Mouse (Mus musculus) midbrain, embryonic 13.5 days (tissue): Measurements from ENCODE around the gene Trim43a. TPM values are rescaled to one million over a fixed set of nuclear protein-coding genes. Genes with fewer than 3 reads are reported as not detected.
A peak's percentile ranks its signal among the peaks of the same experiment; 100 is the strongest.
"Not testable (repeated sequence)": the region's sequence is repeated elsewhere in the genome, so short reads cannot be mapped to it uniquely, and the experiment has no call there.

Experiments
- ATAC-seq: fragments of 200-750 bp; cut with Nextera tagmentation; 2 replicates; pipeline ENCODE4 v1.8.0; 2017; ENCODE audit warnings: mild to moderate bottlenecking, moderate TSS enrichment, moderate library complexity
- H3K27ac ChIP-seq: fragments of 300-500 bp; sonication (generic); 2 replicates; pipeline ENCODE4 v1.5.1; 2015; ENCODE audit warnings: inconsistent platforms, mild to moderate bottlenecking, moderate library complexity
- H3K27me3 ChIP-seq: fragments of 300-500 bp; sonication (generic); 2 replicates; pipeline ENCODE4 v1.6.1; 2015; ENCODE audit warnings: mild to moderate bottlenecking, inconsistent platforms
- H3K36me3 ChIP-seq: fragments of 300-500 bp; sonication (generic); 2 replicates; pipeline ENCODE4 v1.6.1; 2015; ENCODE audit warnings: mild to moderate bottlenecking, inconsistent platforms
- H3K4me1 ChIP-seq: fragments of 300-500 bp; sonication (generic); replicated peaks from 2 replicates; pipeline ENCODE4 v1.6.1; 2015; ENCODE audit warnings: inconsistent platforms
- H3K4me2 ChIP-seq: fragments of 300-500 bp; sonication (generic); replicated peaks from 2 replicates; pipeline ENCODE4 v1.6.1; 2015; ENCODE audit warnings: moderate library complexity, mild to moderate bottlenecking, inconsistent platforms
- H3K4me3 ChIP-seq: fragments of 300-500 bp; sonication (generic); replicated peaks from 2 replicates; pipeline ENCODE4 v1.5.1; 2015; ENCODE audit warnings: mild to moderate bottlenecking, inconsistent platforms
- H3K9ac ChIP-seq: fragments of 300-500 bp; sonication (generic); replicated peaks from 2 replicates; pipeline ENCODE4 v1.6.1; 2015; ENCODE audit warnings: mild to moderate bottlenecking, inconsistent platforms
- H3K9me3 ChIP-seq: fragments of 300-500 bp; sonication (generic); 2 replicates; pipeline ENCODE4 v1.6.1; 2016; ENCODE audit warnings: mild to moderate bottlenecking, inconsistent platforms
- WGBS: fragments of 180-500 bp; shearing (Covaris S2); methylation state at CpG from one replicate; pipeline ENCODE4 v1.1.7; 2015; 5-methylcytosine and 5-hydroxymethylcytosine counted together
- polyA plus RNA-seq: library from polyadenylated mRNA; unstranded; fragments of >200 nt; fragmentation: Nextera tagmentation; extraction: Ambion mirVana; gene quantifications from 2 replicates; pipeline ENCODE4 v1.2.1, GENCODE M21; 2015

Gene Trim43a
- 0.20 and 0.67 TPM in 2 replicates for polyA plus RNA-seq

DNA sequence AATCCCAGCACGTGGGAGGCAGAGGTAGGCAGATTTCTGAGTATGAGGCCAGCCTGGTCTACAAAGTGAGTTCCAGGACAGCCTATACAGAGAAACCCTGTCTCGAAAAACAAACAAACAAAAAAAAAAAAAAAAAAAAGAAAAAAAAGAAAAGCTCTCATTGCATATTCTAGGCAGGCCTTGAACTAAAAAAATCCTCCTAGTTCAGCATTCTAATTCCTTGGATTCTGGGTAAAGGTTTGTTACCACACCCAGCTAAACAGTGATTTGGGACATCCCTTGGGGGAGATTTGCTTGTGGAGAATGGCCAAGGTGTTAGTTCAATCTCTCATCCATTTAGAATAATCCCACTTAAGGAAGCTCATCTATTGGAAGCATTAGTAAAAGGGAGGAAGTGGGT lies at the start of gene Trim43a:
Gene Trim43a, plus strand, starts transcription at position 301 of the 400 bp plus-strand sequence.
- not testable (repeated sequence) for H3K27ac ChIP-seq, H3K4me1 ChIP-seq, H3K4me3 ChIP-seq, H3K27me3 ChIP-seq, H3K36me3 ChIP-seq, ATAC-seq, H3K4me2 ChIP-seq, H3K9ac ChIP-seq, H3K9me3 ChIP-seq
- 78% methylated on average over 2 of the region's 2 CpGs for WGBS

- no peak overlapping the region for H3K27ac ChIP-seq
- ATAC-seq, result no peak
Observed at GRCm38 (mm10) chr9:88534093-88534492, 46.6 kb upstream of the Trim43a start.

DNA sequence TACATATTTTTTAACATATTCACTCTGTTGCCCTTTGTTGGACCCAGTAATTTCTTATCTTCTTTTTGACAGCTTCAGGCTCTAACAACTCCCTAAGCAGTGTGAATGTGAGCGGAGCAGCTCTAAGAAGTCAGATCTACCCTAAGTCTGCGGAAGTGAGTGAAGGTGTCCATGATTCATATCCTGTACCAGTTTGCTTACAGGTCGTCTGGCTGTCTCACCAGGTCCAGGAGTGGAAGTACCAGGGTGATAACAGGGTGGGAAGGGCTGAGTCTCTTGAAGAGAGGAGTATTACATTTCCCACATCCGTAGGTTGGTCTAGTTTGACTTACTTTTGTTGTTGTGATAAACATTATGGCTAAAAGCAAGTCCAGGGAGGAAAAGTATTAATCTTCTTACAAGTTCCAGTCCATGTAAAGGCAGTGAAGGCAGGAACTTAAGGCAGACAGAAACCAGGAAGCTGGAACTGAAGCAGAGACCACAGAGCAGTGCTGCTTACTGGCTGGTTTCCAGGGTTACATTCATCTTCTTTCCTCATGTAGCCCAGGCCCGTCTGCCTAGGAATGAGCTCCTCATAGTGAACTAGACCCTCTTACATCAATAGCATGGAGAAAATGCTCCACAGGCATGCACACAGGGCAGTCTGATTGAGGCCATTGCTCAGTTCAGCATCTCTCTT lies 41.0 kb upstream of the Trim43a start:
- ATAC-seq, result no peak
- H3K27me3 ChIP-seq, result no peaks in the 10 kb centered on the region
- H3K4me1 ChIP-seq, result no peaks in the 10 kb centered on the region
- 81% methylated on average over 5 of the region's 5 CpGs for WGBS
- no peak overlapping the region for H3K27ac ChIP-seq
- no peaks in the 10 kb centered on the region for H3K36me3 ChIP-seq
- H3K4me3 ChIP-seq, result no peak overlapping the region
- H3K9me3 ChIP-seq, result no peaks in the 10 kb centered on the region
- no peak overlapping the region for H3K9ac ChIP-seq
- no peak overlapping the region for H3K4me2 ChIP-seq

More at GRCm38 (mm10) chr9:88534093-88534492, 46.6 kb upstream of the Trim43a start:
- 93% methylated on average over 5 of the region's 5 CpGs for WGBS
- Histone ChIP-seq H3K4me3 (no peak overlapping the region), H3K36me3 (no peaks in the 10 kb centered on the region), H3K27me3 (no peaks in the 10 kb centered on the region), H3K9ac (no peak overlapping the region), H3K4me1 (no peaks in the 10 kb centered on the region), H3K9me3 (no peaks in the 10 kb centered on the region), H3K4me2 (no peak overlapping the region)

DNA sequence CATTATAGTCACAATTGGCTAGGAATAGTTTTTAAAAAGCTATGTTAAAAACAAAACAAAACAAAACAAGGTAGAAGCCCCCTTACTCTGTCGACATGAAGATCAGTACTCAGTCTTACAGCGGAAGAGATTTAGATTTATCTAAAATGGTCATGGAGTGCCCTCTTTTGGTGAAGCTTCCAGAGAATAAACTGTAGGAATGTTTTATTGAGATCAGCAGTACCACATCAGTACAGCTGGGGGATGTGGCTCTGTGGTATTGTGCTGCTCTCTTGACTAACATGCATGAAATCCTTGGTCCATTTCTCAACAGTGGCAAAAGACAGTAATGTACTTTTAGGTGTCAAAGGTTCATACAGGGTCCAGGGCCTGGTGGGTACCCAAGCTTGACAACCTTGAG lies 37.9 kb upstream of the Trim43a start:
- H3K27ac ChIP-seq, result no peak overlapping the region
- H3K4me2 ChIP-seq, result no peak overlapping the region
- 0 out of 2 replicates have a peak, but pooled peaks cover 6% of the 10 kb centered on the region for H3K4me1 ChIP-seq
- no peaks in the 10 kb centered on the region for H3K36me3 ChIP-seq
- no peaks in the 10 kb centered on the region for H3K27me3 ChIP-seq
- no peak overlapping the region for H3K4me3 ChIP-seq
- H3K9me3 ChIP-seq, result no peaks in the 10 kb centered on the region
- ATAC-seq, result 0 out of 2 replicates have a peak, but pooled peaks have one; percentile 22
- 23% methylated on average over 2 of the region's 2 CpGs for WGBS
- no peak overlapping the region for H3K9ac ChIP-seq

GRCm38 (mm10) chr9:88545534-88545933 lies 35.2 kb upstream of the Trim43a start:
- Histone ChIP-seq H3K9ac (no peak overlapping the region), H3K36me3 (no peaks in the 10 kb centered on the region), H3K4me1 (peaks cover 23% of the 10 kb centered on the region), H3K27ac (no peak overlapping the region), H3K9me3 (no peaks in the 10 kb centered on the region), H3K27me3 (no peaks in the 10 kb centered on the region), H3K4me2 (no peak overlapping the region), H3K4me3 (no peak overlapping the region)
- 31% methylated on average over 3 of the region's 3 CpGs for WGBS
- ATAC-seq, result no peak

DNA sequence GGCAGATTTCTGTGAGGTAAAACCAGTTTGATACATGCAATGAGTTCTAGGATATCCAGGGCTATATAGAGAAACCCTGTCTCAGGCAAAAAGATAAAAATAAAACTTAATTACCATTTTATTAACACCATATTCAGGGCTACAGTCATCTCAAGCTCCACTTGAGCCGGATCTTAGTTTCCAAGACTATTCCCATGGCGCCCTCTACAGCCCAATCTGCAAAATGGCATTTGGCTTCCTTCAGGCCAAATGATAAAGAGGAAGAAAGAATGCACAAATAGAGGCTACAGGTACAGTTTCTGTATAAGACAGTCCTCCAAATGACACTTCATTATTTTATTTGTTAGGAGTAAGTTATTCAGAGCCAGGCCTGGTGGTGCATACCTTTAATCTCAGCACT lies 34.5 kb upstream of the Trim43a start:
- Histone ChIP-seq H3K27me3 (no peaks in the 10 kb centered on the region), H3K9ac (no peak overlapping the region), H3K4me3 (no peak overlapping the region), H3K27ac (no peak overlapping the region), H3K36me3 (no peaks in the 10 kb centered on the region), H3K9me3 (no peaks in the 10 kb centered on the region), H3K4me2 (no peak overlapping the region), H3K4me1 (peaks cover 30% of the 10 kb centered on the region)
- ATAC-seq, result no peak
- WGBS, result 12% methylated on average over 2 of the region's 2 CpGs

GRCm38 (mm10) chr9:88546657-88547056 lies 34.0 kb upstream of the Trim43a start:
- Histone ChIP-seq H3K36me3 (no peaks in the 10 kb centered on the region), H3K9ac (no peak overlapping the region), H3K4me3 (no peak overlapping the region), H3K4me1 (peaks cover 32% of the 10 kb centered on the region), H3K9me3 (no peaks in the 10 kb centered on the region), H3K27me3 (no peaks in the 10 kb centered on the region), H3K27ac (no peak overlapping the region), H3K4me2 (no peak overlapping the region)
- 67% methylated on average over 8 of the region's 8 CpGs for WGBS
- ATAC-seq, result no peak

GRCm38 (mm10) chr9:88547270-88547669 lies 33.4 kb upstream of the Trim43a start:
- Histone ChIP-seq H3K27me3 (no peaks in the 10 kb centered on the region), H3K27ac (no peak overlapping the region), H3K9ac (0 out of 2 replicates have a peak overlapping the region, but pooled peaks have one; percentile 30), H3K36me3 (peaks cover 2% of the 10 kb centered on the region; the same call in 1 of the 2 replicates), H3K4me3 (peak overlapping the region; percentile 81), H3K4me2 (peak overlapping the region; percentile 69), H3K4me1 (peaks cover 32% of the 10 kb centered on the region), H3K9me3 (no peaks in the 10 kb centered on the region)
- WGBS, result 30% methylated on average over 7 of the region's 7 CpGs
- ATAC-seq, result peak; percentile 38

GRCm38 (mm10) chr9:88547851-88548613 lies 32.7 kb upstream of the Trim43a start, which contains the start of gene Zfp949:
TSS of gene Zfp949 (plus strand) at chr9:88548020.
- H3K4me1 ChIP-seq, result peaks cover 32% of the 10 kb centered on the region
- peak within 1 kb of the TSS; percentile 84 for H3K9ac ChIP-seq

GRCm38 (mm10) chr9:88548614-88548945 lies 32.1 kb upstream of the Trim43a start:
- peak overlapping the region; percentile 81 for H3K4me3 ChIP-seq
- peaks cover 32% of the 10 kb centered on the region for H3K4me1 ChIP-seq
- H3K27ac ChIP-seq, result peak overlapping the region; percentile 86
- peak overlapping the region; percentile 69 for H3K4me2 ChIP-seq
- H3K9me3 ChIP-seq, result no peaks in the 10 kb centered on the region
- peak overlapping the region; percentile 84 for H3K9ac ChIP-seq
- peaks cover 12% of the 10 kb centered on the region for H3K36me3 ChIP-seq
- 8% methylated on average over 8 of the region's 8 CpGs for WGBS
- ATAC-seq, result no peak
- no peaks in the 10 kb centered on the region for H3K27me3 ChIP-seq

More at GRCm38 (mm10) chr9:88547851-88548613, 32.7 kb upstream of the Trim43a start, which contains the start of gene Zfp949:
- peak; percentile 93 for ATAC-seq
- WGBS, result under 1% methylated on average over 30 of the region's 30 CpGs
- no peaks in the 10 kb centered on the region for H3K9me3 ChIP-seq
- no peaks in the 10 kb centered on the region for H3K27me3 ChIP-seq
- peak within 1 kb of the TSS; percentile 69 for H3K4me2 ChIP-seq
- H3K4me3 ChIP-seq, result peak within 1 kb of the TSS; percentile 81
- H3K36me3 ChIP-seq, result peaks cover 9% of the 10 kb centered on the region
- peak within 1 kb of the TSS; percentile 86 for H3K27ac ChIP-seq

GRCm38 (mm10) chr9:88553071-88553470 lies 27.6 kb upstream of the Trim43a start:
- ATAC-seq, result no peak
- H3K4me1 ChIP-seq, result peaks cover 27% of the 10 kb centered on the region
- no peaks in the 10 kb centered on the region for H3K9me3 ChIP-seq
- H3K27me3 ChIP-seq, result no peaks in the 10 kb centered on the region
- no peak overlapping the region for H3K4me2 ChIP-seq
- no peak overlapping the region for H3K4me3 ChIP-seq
- H3K27ac ChIP-seq, result no peak overlapping the region
- WGBS, result 97% methylated on average over 14 of the region's 14 CpGs
- H3K36me3 ChIP-seq, result peaks cover 33% of the 10 kb centered on the region
- no peak overlapping the region for H3K9ac ChIP-seq

GRCm38 (mm10) chr9:88558146-88558545 lies 22.5 kb upstream of the Trim43a start:
- Histone ChIP-seq H3K4me2 (no peak overlapping the region), H3K4me1 (no peaks in the 10 kb centered on the region), H3K9ac (no peak overlapping the region), H3K27ac (no peak overlapping the region), H3K27me3 (no peaks in the 10 kb centered on the region), H3K36me3 (peaks cover 60% of the 10 kb centered on the region), H3K4me3 (no peak overlapping the region), H3K9me3 (peaks cover 3% of the 10 kb centered on the region; the same call in 1 of the 2 replicates)
- WGBS, result 90% methylated on average over 4 of the region's 4 CpGs
- no peak for ATAC-seq
